27 mouse cellular contexts compared by ENCODE assay signal in the genomic region with DNA sequence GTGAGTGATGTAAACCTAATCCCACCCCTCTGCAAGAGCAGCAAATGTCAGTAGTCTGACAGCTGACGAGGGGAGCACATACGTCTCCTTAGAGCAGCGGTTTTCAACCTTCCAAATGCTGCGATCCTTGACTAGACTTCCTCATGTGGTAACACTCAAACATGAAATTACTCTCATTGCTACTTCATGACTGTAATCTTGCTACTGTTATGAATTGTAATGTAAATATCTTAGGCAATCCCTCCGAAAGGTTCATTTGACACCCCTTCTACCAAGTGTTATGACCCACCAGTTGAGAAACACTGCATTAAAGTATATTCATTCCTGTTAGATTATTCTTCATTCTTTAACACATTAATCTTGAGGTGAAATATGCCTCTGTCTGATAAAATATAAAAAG.
"Had no signal": no experiment of that assay in that cellular context is flagged by ENCODE, and none has a peak within 500 bp of the region (broad histone marks: within the 10 kb centered on the region; RNA-seq: fewer than 3 reads in every experiment).

No protein-coding gene starts in this region.

- ATAC-seq: forebrain, embryonic 13.5 days; forebrain, embryonic 14.5 days; forebrain, embryonic 15.5 days; forebrain, embryonic 16.5 days; forebrain, postnatal 0 days had no signal

- H3K27ac ChIP-seq: embryonic facial prominence, embryonic 10.5 days; embryonic facial prominence, embryonic 12.5 days; embryonic facial prominence, embryonic 13.5 days; embryonic facial prominence, embryonic 15.5 days; forebrain, embryonic 10.5 days; forebrain, embryonic 12.5 days; forebrain, embryonic 13.5 days; forebrain, embryonic 15.5 days; heart, adult 2 months had no signal

- DNase-seq: cerebellum, adult 18-20 months; cerebellum, adult 2 months; cerebellum, adult 8-10 months; cerebellum, adult 9-10 months; cerebellum, adult 9-11 months; cerebellum, postnatal 10 days; cerebellum, postnatal 14 days; cerebellum, postnatal 25 days; cerebellum, postnatal 36 days; embryo, embryonic 11 days; forebrain, postnatal 0 days; gastrocnemius, postnatal 10 days; gastrocnemius, postnatal 14 days; gastrocnemius, postnatal 25 days; heart, adult 18-20 months; heart, adult 2 months had no signal

- H3K4me1 ChIP-seq: embryonic facial prominence, embryonic 12.5 days; embryonic facial prominence, embryonic 13.5 days; embryonic facial prominence, embryonic 15.5 days; forebrain, embryonic 10.5 days; forebrain, embryonic 12.5 days; forebrain, embryonic 13.5 days had no signal

- H3K27me3 ChIP-seq: embryonic facial prominence, embryonic 12.5 days; embryonic facial prominence, embryonic 13.5 days; embryonic facial prominence, embryonic 15.5 days; forebrain, embryonic 12.5 days; forebrain, embryonic 13.5 days; forebrain, embryonic 15.5 days had no signal

- H3K9ac ChIP-seq: embryonic facial prominence, embryonic 12.5 days; embryonic facial prominence, embryonic 13.5 days; embryonic facial prominence, embryonic 15.5 days; forebrain, embryonic 12.5 days; forebrain, embryonic 13.5 days; forebrain, embryonic 15.5 days; forebrain, postnatal 0 days had no signal

- H3K4me3 ChIP-seq: embryonic facial prominence, embryonic 10.5 days; embryonic facial prominence, embryonic 12.5 days; embryonic facial prominence, embryonic 13.5 days; embryonic facial prominence, embryonic 15.5 days; erythroblast, embryonic 14.5 days; forebrain, embryonic 10.5 days; forebrain, embryonic 12.5 days; forebrain, embryonic 13.5 days; forebrain, embryonic 15.5 days; heart, adult 2 months had no signal

- H3K9me3 ChIP-seq: embryonic facial prominence, embryonic 10.5 days; embryonic facial prominence, embryonic 12.5 days; embryonic facial prominence, embryonic 13.5 days; embryonic facial prominence, embryonic 15.5 days; forebrain, embryonic 10.5 days; forebrain, embryonic 12.5 days; forebrain, embryonic 13.5 days; forebrain, embryonic 15.5 days had no signal

- H3K4me2 ChIP-seq: embryonic facial prominence, embryonic 12.5 days; embryonic facial prominence, embryonic 13.5 days; embryonic facial prominence, embryonic 15.5 days; forebrain, embryonic 12.5 days; forebrain, embryonic 13.5 days; forebrain, embryonic 15.5 days had no signal
